Mouse (Mus musculus): ENCODE results near the gene Grin2d. TPM values are rescaled to one million over a fixed set of nuclear protein-coding genes. Genes with fewer than 3 reads are reported as not detected.

The Grin2d gene
- total and polyA plus RNA-seq, 3 experiments, result 0.04 to 0.07 TPM; not detected in 1

- Histone ChIP-seq H3K4me2 (ENCODE audit: insufficient read depth, low read depth, poor library complexity, severe bottlenecking) (no peak overlapping the region), H3K27me3 (replicated peaks) (no peaks in the 10 kb centered on the region), H3K27ac (ENCODE audit: insufficient read depth, low read depth) (no peak overlapping the region), H3K36me3 (replicated peaks in 1 of 2; ENCODE audit: control insufficient read depth in 1 of 2, insufficient read depth in 1 of 2, low read length in 1 of 2) (peaks cover 21 to 49% of the 10 kb centered on the region in 2 experiments), H3K4me1 (ENCODE audit: control insufficient read depth in 1 of 2, insufficient read depth in 2 of 2) (peaks cover 0 to 17% of the 10 kb centered on the region in 2 experiments; a peak in 2 of 4 replicates), H3K79me2 (replicated peaks; ENCODE audit: control insufficient read depth, extremely low read depth, insufficient read depth, poor library complexity, severe bottlenecking) (no peaks in the 10 kb centered on the region), H3K4me3 (replicated peaks in 1 of 3; ENCODE audit: low read depth in 2 of 3, low read length in 2 of 3, poor library complexity in 1 of 3) (no peak overlapping the region), H3K9ac (ENCODE audit: insufficient read depth, low read depth) (no peak overlapping the region), H3K9me3 (replicated peaks; ENCODE audit: low read length) (peaks cover 4% of the 10 kb centered on the region)
- no peak for DNase-seq (ENCODE audit: extremely low read depth)
- dilution Hi-C loops (cut with MboI; ENCODE audit: extremely low pct_ligation_motif_present, extremely low pct_unique_long_range_greater_than_20kb, low sequenced_read_pairs) (no loop called here), in situ Hi-C loops (cut with MboI; ENCODE audit: low pct_ligation_motif_present, low pct_unique_long_range_greater_than_20kb, low sequenced_read_pairs) (no loop called here)
- no peak for TF ChIP-seq IRF4 (IDR thresholded peaks at IDR 0.05; ENCODE audit: low read depth, low read length)
- TF ChIP-seq ELF1 (IDR thresholded peaks at IDR 0.05; ENCODE audit: low read depth, low read length), result no peak
- no peak for TF ChIP-seq EP300 (IDR thresholded peaks at IDR 0.05; ENCODE audit: low read length)
These were observed 28.4 kb upstream of the Grin2d start for GRCm38 (mm10) chr7:45906622-45907021.

- no peak overlapping the region for H3K27ac ChIP-seq (ENCODE audit: insufficient read depth, low read depth)
- no peak overlapping the region for H3K4me2 ChIP-seq (ENCODE audit: insufficient read depth, low read depth, poor library complexity, severe bottlenecking)
- in situ Hi-C loops (cut with MboI; ENCODE audit: low pct_ligation_motif_present, low pct_unique_long_range_greater_than_20kb, low sequenced_read_pairs) (no loop called here), dilution Hi-C loops (cut with MboI; ENCODE audit: extremely low pct_ligation_motif_present, extremely low pct_unique_long_range_greater_than_20kb, low sequenced_read_pairs) (no loop called here)
- H3K27me3 ChIP-seq (replicated peaks), result no peaks in the 10 kb centered on the region
- no peaks in the 10 kb centered on the region for H3K79me2 ChIP-seq (replicated peaks; ENCODE audit: control insufficient read depth, extremely low read depth, insufficient read depth, poor library complexity, severe bottlenecking)
- no peak overlapping the region for H3K4me3 ChIP-seq (replicated peaks in 1 of 3; ENCODE audit: low read depth in 2 of 3, low read length in 2 of 3, poor library complexity in 1 of 3)
- no peak overlapping the region for H3K9ac ChIP-seq (ENCODE audit: insufficient read depth, low read depth)
- TF ChIP-seq PAX5 (IDR thresholded peaks at IDR 0.05; ENCODE audit: low read length) (no peak), RAD21 (IDR thresholded peaks at IDR 0.05; ENCODE audit: low read depth, low read length) (no peak), NRF1 (IDR thresholded peaks at IDR 0.05; ENCODE audit: low read depth, low read length) (no peak), UBTF (IDR thresholded peaks at IDR 0.05; ENCODE audit: low read depth, low read length) (no peak), TBP (conservative IDR thresholded peaks at IDR 0.05; ENCODE audit: low read depth, low read length) (no peak), SIN3A (IDR thresholded peaks at IDR 0.05; ENCODE audit: low read length) (no peak), TCF12 (IDR thresholded peaks at IDR 0.05; ENCODE audit: low read depth, low read length) (no peak), MYC (IDR thresholded peaks at IDR 0.05; ENCODE audit: low read depth, low read length) (no peak), CHD1 (IDR thresholded peaks at IDR 0.05; ENCODE audit: low read depth, low read length) (no peak), BHLHE40 (IDR thresholded peaks at IDR 0.05; ENCODE audit: low read depth, low read length) (no peak), JUND (conservative IDR thresholded peaks at IDR 0.05; ENCODE audit: low read depth, low read length) (no peak), USF1 (IDR thresholded peaks at IDR 0.05; ENCODE audit: low read depth, low read length) (no peak), RCOR1 (conservative IDR thresholded peaks at IDR 0.05; ENCODE audit: low read depth, low read length) (no peak), MAX (IDR thresholded peaks at IDR 0.05; ENCODE audit: low read length) (no peak), CTCF (conservative IDR thresholded peaks at IDR 0.05 in 1 of 2, IDR thresholded peaks at IDR 0.05 in 1 of 2; ENCODE audit: low read depth in 2 of 2, low read length in 2 of 2) (no peak), MEF2A (IDR thresholded peaks at IDR 0.05; ENCODE audit: borderline replicate concordance, low read depth, low read length) (no peak), NELFE (IDR thresholded peaks at IDR 0.05; ENCODE audit: low read depth, low read length) (no peak), ZKSCAN1 (IDR thresholded peaks at IDR 0.05; ENCODE audit: borderline replicate concordance, low read depth, low read length) (no peak)
- peaks cover 4 to 22% of the 10 kb centered on the region in 2 experiments for H3K36me3 ChIP-seq (replicated peaks in 1 of 2; ENCODE audit: control insufficient read depth in 1 of 2, insufficient read depth in 1 of 2, low read length in 1 of 2)
- peaks cover 0 to 15% of the 10 kb centered on the region in 2 experiments; a peak in 2 of 4 replicates for H3K4me1 ChIP-seq (ENCODE audit: control insufficient read depth in 1 of 2, insufficient read depth in 2 of 2)
- no peak for DNase-seq (ENCODE audit: extremely low read depth)
- H3K9me3 ChIP-seq (replicated peaks; ENCODE audit: low read length), result no peaks in the 10 kb centered on the region
These were observed 24.4 kb upstream of the Grin2d start for GRCm38 (mm10) chr7:45902481-45903002.

Data from CH12.LX (cell line).